Mouse (Mus musculus): Measurements from ENCODE around the gene Gm973.

DNA sequence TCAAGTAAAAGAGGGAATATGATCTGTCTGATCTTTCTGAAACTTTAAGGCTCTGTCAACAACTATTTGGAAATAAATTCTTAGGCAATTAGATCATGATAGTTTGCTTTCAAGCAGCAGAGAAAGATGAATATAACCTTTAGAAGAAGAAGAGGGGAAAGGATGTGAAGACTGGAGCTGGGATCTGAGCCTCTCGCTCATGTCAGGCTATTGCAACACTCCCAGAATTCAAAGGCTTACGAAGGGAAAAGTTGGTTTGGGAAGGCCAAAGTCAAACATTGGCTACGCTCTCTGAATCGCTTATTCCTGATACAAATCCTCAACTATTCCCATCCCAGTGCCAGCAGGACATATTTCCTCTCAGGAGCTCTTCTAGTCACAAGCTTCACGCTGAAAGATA lies 53.2 kb downstream of the Gm973 start:
- no peak for TF ChIP-seq CTCF (IDR thresholded peaks at IDR 0.05)
- TF ChIP-seq EP300 (IDR thresholded peaks at IDR 0.05): no peak
